Mouse (Mus musculus) adrenal gland, adult 8-10 months (tissue): Measurements from ENCODE around the gene Gm17655. TPM values are rescaled to one million over a fixed set of nuclear protein-coding genes. Genes with fewer than 3 reads are reported as not detected.
A peak's percentile ranks its signal among the peaks of the same experiment; 100 is the strongest.
"Not testable (repeated sequence)": the region's sequence is repeated elsewhere in the genome, so short reads cannot be mapped to it uniquely, and the experiment has no call there.

Experiments
- DNase-seq: peaks from one replicate; pipeline ENCODE4 v3.0.0; 2022
- total RNA-seq, 4 experiments: library from RNA; stranded (reverse); gene quantifications; 2 replicates each; pipeline ENCODE4 v1.2.4; 2022

Gm17655 gene
- total RNA-seq, 4 experiments from 2014 or later = 6.7 to 19.1 (median 8.3) TPM

- no peak for DNase-seq
Measured at GRCm38 (mm10) chr5:110086161-110086866, 14.0 kb upstream of the Gm17655 start.

- no peak for DNase-seq
Measured at GRCm38 (mm10) chr5:110082961-110083360, 10.6 kb upstream of the Gm17655 start.

DNA sequence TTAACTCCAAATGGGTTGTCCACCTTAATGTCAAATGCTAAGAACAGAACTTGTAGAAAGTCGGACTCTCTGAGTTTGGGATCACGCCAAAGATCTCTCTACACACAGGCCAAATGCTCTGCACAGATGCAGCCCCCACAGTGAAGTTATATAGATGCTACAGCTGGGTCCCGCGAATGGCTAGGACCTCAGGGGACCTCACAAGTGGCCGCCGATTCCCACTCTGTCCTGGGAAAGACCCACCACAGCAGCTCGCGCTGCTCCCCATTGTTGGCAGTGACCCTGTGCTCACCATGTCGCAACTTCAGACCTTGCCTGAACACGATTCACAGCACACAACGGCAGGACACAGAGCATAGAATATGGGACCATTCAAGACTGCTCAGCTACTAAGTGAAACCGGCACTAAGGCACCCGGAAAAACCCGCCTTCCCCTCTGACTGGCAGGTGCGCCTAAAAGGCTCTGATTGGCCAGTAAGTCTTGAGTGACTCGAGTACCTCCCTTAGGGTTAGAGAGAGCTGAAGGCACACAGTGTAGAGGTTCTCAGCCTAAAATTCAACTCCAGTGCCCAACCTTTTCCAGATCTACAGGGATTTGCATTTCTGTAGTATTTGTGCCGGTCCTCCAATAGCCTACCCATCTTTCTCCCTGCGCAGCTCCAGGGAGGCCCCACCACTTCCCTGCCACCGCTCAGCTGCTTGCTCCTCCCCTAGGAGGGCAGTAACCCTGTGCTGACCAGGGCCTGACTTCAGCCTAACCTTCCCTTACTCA is 14.5 kb downstream of the Gm17655 start:
- peak; percentile 84 for DNase-seq

DNA sequence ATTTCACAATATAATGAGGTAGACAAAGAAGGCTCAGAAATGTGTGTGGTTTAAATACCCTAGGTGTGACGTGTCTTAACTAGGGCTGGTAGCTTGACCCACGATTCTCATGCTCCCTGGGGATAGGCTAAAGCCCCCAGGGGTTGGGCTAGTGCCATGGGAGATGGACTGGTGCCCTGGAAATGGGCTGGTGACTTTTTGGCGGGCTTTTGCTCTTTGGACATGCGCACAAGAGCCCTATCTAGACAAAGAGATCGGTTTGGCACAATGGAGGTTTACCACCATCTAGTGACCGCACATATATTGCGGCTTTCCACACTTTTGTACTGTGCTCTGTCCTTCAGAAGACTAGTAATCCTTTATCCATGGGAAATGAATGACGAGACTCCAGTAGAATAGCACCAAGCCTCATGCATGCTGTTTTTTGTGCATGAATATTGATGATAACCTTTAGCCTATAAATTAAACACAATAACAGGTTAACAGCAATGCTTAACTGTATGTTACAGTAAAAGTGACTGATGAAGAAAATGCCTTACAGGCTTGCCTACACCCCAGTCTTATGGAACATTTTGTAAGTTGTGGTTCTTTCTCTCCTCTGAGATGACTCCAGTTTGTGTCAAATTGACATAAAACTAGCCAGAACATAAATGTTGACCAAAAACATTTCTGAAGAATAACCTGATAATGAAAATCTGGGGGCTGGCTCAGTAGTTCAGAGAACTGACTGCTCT is 48.5 kb downstream of the Gm17655 start:
- peak; percentile 9 for DNase-seq

GRCm38 (mm10) chr5:110023273-110023672 is 49.0 kb downstream of the Gm17655 start:
- DNase-seq = no peak

DNA sequence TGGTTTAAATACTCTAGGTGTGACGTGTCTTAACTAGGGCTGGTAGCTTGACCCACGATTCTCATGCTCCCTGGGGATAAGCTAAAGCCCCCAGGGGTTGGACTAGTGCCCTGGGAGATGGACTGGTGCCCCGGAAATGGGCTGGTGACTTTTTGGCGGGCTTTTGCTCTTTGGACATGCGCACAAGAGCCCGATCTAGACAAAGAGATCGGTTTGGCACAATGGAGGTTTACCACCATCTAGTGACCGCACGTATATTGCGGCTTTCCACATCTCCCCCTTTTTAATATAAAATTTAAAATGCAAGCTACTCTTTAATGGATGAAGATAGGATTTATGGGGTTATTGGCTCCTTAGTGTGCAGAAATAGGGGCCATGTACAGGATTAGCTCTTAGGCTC is 56.5 kb downstream of the Gm17655 start:
- not testable (repeated sequence) for DNase-seq

Other genes starting within 250 kb of the Gm17655 start
- gene Gm15446, start 149.1 kb downstream of the Gm17655 start, total RNA-seq = 10 to 100 TPM; 10.2 to 19.9 (median 15.1) TPM
- 10 to 100 TPM; 20.6 to 45.8 (median 33.3) TPM for gene Zfp932, start 76.0 kb downstream of the Gm17655 start, total RNA-seq
- 1 to 10 TPM in 2 of 4 experiments, under 1 TPM in 2; 0.52 to 2.7 (median 1.6) TPM for gene Gm35315, start 21.9 kb upstream of the Gm17655 start, total RNA-seq
- gene Plcxd1, start 27.5 kb upstream of the Gm17655 start, total RNA-seq = under 1 TPM in 3 of 4 experiments, not detected in 1; 0.10 to 0.83 (median 0.22) TPM
- gene Gtpbp6, start 35.7 kb upstream of the Gm17655 start, total RNA-seq = 10 to 100 TPM; 58.4 to 73.9 (median 65.9) TPM
- gene Zfp605, start 37.6 kb upstream of the Gm17655 start, total RNA-seq = 1 to 10 TPM; 5.7 to 9.0 (median 7.7) TPM
- gene Chfr, start 63.3 kb upstream of the Gm17655 start, total RNA-seq = 10 to 100 TPM; 25.6 to 46.9 (median 37.0) TPM
- gene Golga3, start 104.2 kb upstream of the Gm17655 start, total RNA-seq = 10 to 100 TPM; 41.4 to 51.2 (median 47.0) TPM
- 10 to 100 TPM; 44.0 to 55.5 (median 52.7) TPM for gene Ankle2, start 158.5 kb upstream of the Gm17655 start, total RNA-seq
- gene Pgam5, start 197.4 kb upstream of the Gm17655 start, total RNA-seq = 10 to 100 TPM; 49.0 to 59.0 (median 56.8) TPM
- 10 to 100 TPM in 1 of 4 experiments, 1 to 10 TPM in 3; 6.2 to 15.7 (median 9.6) TPM for gene Pxmp2, start 213.7 kb upstream of the Gm17655 start, total RNA-seq
- 1 to 10 TPM; 2.8 to 3.6 (median 3.1) TPM for gene Pole, start 213.8 kb upstream of the Gm17655 start, total RNA-seq